9 mouse cellular contexts compared by ENCODE assay signal in the genomic region with DNA sequence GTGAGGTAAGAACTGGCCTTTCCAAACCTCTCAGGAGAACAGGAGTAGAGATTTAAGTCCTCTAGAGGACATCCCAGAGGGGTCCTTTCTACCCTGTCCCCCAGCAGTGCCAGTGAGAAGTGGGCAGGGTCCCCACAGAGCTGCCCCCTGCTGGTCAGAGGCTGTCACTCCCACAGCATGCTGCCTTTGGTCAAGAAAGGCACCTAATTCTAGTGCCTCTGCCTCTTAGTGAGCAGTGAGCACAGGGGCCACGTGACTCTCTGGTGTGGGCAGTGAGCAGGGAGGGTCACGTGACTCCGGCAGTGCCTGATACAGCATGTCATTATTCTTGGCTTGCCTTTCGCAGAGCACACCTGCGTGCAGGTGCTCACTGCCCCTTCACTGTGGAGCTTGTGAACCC.
DNase-seq lines count a peak whose midpoint lies in the region; ATAC-seq and TF ChIP-seq lines count a peak whose summit lies in the region.
"Had no signal": no experiment of that assay in that cellular context is flagged by ENCODE, and none has a peak within 500 bp of the region (broad histone marks: within the 10 kb centered on the region; RNA-seq: fewer than 3 reads in every experiment).

No protein-coding gene starts in this region.

- 0 out of 2 replicates have a peak, but pooled peaks cover 3% of the 10 kb centered on the region for H3K36me3 ChIP-seq in midbrain, postnatal 0 days (ENCODE audit: insufficient read depth, low read length)

- no peak for DNase-seq in cerebellum, adult 2 months
- DNase-seq in cerebellum, adult 11 months: no peak
- peak; percentile 31 for DNase-seq in right cerebral cortex, postnatal 14 days
- no peak for DNase-seq in right cerebral cortex, postnatal 36 days (ENCODE audit: low spot score in 2 of 2)
- peak; percentile 58 for DNase-seq in kidney, adult 9 months
- no peak for DNase-seq in midbrain, postnatal 0 days (ENCODE audit: low spot score)
- DNase-seq in frontal cortex, postnatal 25 days (ENCODE audit: low spot score in 2 of 2): no peak
- no peak for DNase-seq in gastrocnemius, postnatal 14 days

- H3K4me2 ChIP-seq in midbrain, postnatal 0 days (ENCODE audit: low read depth, low read length, poor library complexity, severe bottlenecking): no peak overlapping the region

- H3K4me3 ChIP-seq in cerebellum, adult 2 months (replicated peaks; ENCODE audit: insufficient read depth, low read depth, low read length): no peak overlapping the region
- no peak overlapping the region for H3K4me3 ChIP-seq in midbrain, postnatal 0 days (ENCODE audit: low read depth, low read length)

- H3K9me3 ChIP-seq in midbrain, postnatal 0 days (ENCODE audit: low read length): no peaks in the 10 kb centered on the region

- no peaks in the 10 kb centered on the region for H3K27me3 ChIP-seq in cerebellum, adult 2 months (ENCODE audit: control insufficient read depth, insufficient read depth, low read length)
- H3K27me3 ChIP-seq in midbrain, postnatal 0 days (ENCODE audit: insufficient read depth, low read length): no peaks in the 10 kb centered on the region

- intact Hi-C loops in gastrocnemius, postnatal 14 days (cut with DNase I; ENCODE audit: low total_unique reads): loop anchor here (2.0 to 10.0 kb wide), 3 partner anchors 43 to 809 kb away; no protein-coding TSS in a partner anchor

- no peak for TF ChIP-seq POLR2A in cerebellum, adult 2 months (IDR thresholded peaks at IDR 0.05; ENCODE audit: borderline replicate concordance, insufficient read depth, low read length)

- no peak for ATAC-seq in midbrain, postnatal 0 days (ENCODE audit: low FRiP score)

- H3K27ac ChIP-seq in cerebellum, adult 2 months (ENCODE audit: insufficient read depth, low read length): no peak overlapping the region
- H3K27ac ChIP-seq in midbrain, postnatal 0 days (ENCODE audit: low read depth, low read length): no peak overlapping the region
- H3K27ac ChIP-seq: macrophage had no signal

- TF ChIP-seq CTCF in cerebellum, adult 2 months (IDR thresholded peaks at IDR 0.05; ENCODE audit: borderline replicate concordance, insufficient read depth, low read depth, low read length): peak; percentile 50
- TF ChIP-seq CTCF in midbrain, postnatal 0 days (IDR thresholded peaks at IDR 0.05): peak; percentile 74

- 0 out of 2 replicates have a peak, but pooled peaks cover 7% of the 10 kb centered on the region for H3K4me1 ChIP-seq in cerebellum, adult 2 months (ENCODE audit: control insufficient read depth, insufficient read depth, low read length)
- peaks cover 7% of the 10 kb centered on the region for H3K4me1 ChIP-seq in midbrain, postnatal 0 days (ENCODE audit: insufficient read depth, low read length)

- 76% methylated on average over 5 of the region's 5 CpGs for WGBS in cerebellum, adult 2 months
- WGBS in midbrain, postnatal 0 days: 59% methylated on average over 5 of the region's 5 CpGs

- no peak overlapping the region for H3K9ac ChIP-seq in midbrain, postnatal 0 days (replicated peaks; ENCODE audit: low read length, poor library complexity, severe bottlenecking)

Comparison
In these comparisons a context has a peak if more than half of its experiments do, and no peak if none do; other contexts are left out.
1. DNase-seq: peak in right cerebral cortex, postnatal 14 days (single experiment) and kidney, adult 9 months (single experiment); none in cerebellum, adult 2 months (0 of 2), cerebellum, adult 11 months (single experiment), right cerebral cortex, postnatal 36 days (0 of 2), midbrain, postnatal 0 days (single experiment), frontal cortex, postnatal 25 days (0 of 2) and gastrocnemius, postnatal 14 days (single experiment).